Mouse (Mus musculus): ENCODE data around the gene Fbxl20.

Fbxl20 gene

GRCm38 (mm10) chr11:98088224-98088623 is 62.0 kb downstream of the Fbxl20 start:
- DNase-seq (ENCODE audit: low read depth, low spot score), result peak; percentile 51

- peak; percentile 67 for DNase-seq (ENCODE audit: low read depth, low spot score)
Observed at GRCm38 (mm10) chr11:98086574-98086973, 63.6 kb downstream of the Fbxl20 start.

- DNase-seq (ENCODE audit: low read depth, low spot score), result no peak
Observed at GRCm38 (mm10) chr11:98086141-98086540, 64.1 kb downstream of the Fbxl20 start.

GRCm38 (mm10) chr11:98082745-98083144 is 67.5 kb downstream of the Fbxl20 start:
- no peak for DNase-seq (ENCODE audit: low read depth, low spot score)

GRCm38 (mm10) chr11:98080450-98080849 is 69.8 kb downstream of the Fbxl20 start:
- no peak for DNase-seq (ENCODE audit: low read depth, low spot score)

- DNase-seq (ENCODE audit: low read depth, low spot score), result no peak
Observed at GRCm38 (mm10) chr11:98077086-98077485, 73.1 kb downstream of the Fbxl20 start.

GRCm38 (mm10) chr11:98075195-98075808 is 74.9 kb downstream of the Fbxl20 start:
- peak; percentile 89 for DNase-seq (ENCODE audit: low read depth, low spot score)

GRCm38 (mm10) chr11:98073442-98073841 is 76.8 kb downstream of the Fbxl20 start:
- peak; percentile 62 for DNase-seq (ENCODE audit: low read depth, low spot score)

- DNase-seq (ENCODE audit: low read depth, low spot score), result peak; percentile 95
Observed at GRCm38 (mm10) chr11:98067255-98067654, 82.9 kb downstream of the Fbxl20 start.

- DNase-seq (ENCODE audit: low read depth, low spot score), result peak; percentile 44
Observed at GRCm38 (mm10) chr11:98066201-98066600, 84.0 kb downstream of the Fbxl20 start.

GRCm38 (mm10) chr11:98061904-98062562 is 88.2 kb downstream of the Fbxl20 start:
- DNase-seq (ENCODE audit: low read depth, low spot score), result no peak

- DNase-seq (ENCODE audit: low read depth, low spot score), result no peak
Observed at GRCm38 (mm10) chr11:98061441-98061840, 88.8 kb downstream of the Fbxl20 start.

GRCm38 (mm10) chr11:98060104-98060692 is 90.0 kb downstream of the Fbxl20 start:
- no peak for DNase-seq (ENCODE audit: low read depth, low spot score)

GRCm38 (mm10) chr11:98059662-98060061 is 90.5 kb downstream of the Fbxl20 start:
- no peak for DNase-seq (ENCODE audit: low read depth, low spot score)

GRCm38 (mm10) chr11:98057998-98058397 is 92.2 kb downstream of the Fbxl20 start:
- DNase-seq (ENCODE audit: low read depth, low spot score), result peak; percentile 97

- DNase-seq (ENCODE audit: low read depth, low spot score), result peak; percentile 94
Observed at GRCm38 (mm10) chr11:98057466-98057865, 92.7 kb downstream of the Fbxl20 start.

- DNase-seq (ENCODE audit: low read depth, low spot score), result peak; percentile 96
Observed at GRCm38 (mm10) chr11:98052989-98053834, 97.0 kb downstream of the Fbxl20 start, which contains the start of gene Stac2. TSS of gene Stac2 (minus strand) at chr11:98053462.

- DNase-seq (ENCODE audit: low read depth, low spot score), result peak; percentile 66
Observed at GRCm38 (mm10) chr11:98052129-98052988, 97.8 kb downstream of the Fbxl20 start.

GRCm38 (mm10) chr11:98051611-98052128 is 98.5 kb downstream of the Fbxl20 start:
- DNase-seq (ENCODE audit: low read depth, low spot score), result peak; percentile 65

GRCm38 (mm10) chr11:98050940-98051339 is 99.3 kb downstream of the Fbxl20 start:
- DNase-seq (ENCODE audit: low read depth, low spot score), result no peak

- DNase-seq (ENCODE audit: low read depth, low spot score), result no peak
Observed at GRCm38 (mm10) chr11:98050520-98050815, 99.7 kb downstream of the Fbxl20 start.
